ENCODE assay signal across 1 mouse cellular context in the genomic region with DNA sequence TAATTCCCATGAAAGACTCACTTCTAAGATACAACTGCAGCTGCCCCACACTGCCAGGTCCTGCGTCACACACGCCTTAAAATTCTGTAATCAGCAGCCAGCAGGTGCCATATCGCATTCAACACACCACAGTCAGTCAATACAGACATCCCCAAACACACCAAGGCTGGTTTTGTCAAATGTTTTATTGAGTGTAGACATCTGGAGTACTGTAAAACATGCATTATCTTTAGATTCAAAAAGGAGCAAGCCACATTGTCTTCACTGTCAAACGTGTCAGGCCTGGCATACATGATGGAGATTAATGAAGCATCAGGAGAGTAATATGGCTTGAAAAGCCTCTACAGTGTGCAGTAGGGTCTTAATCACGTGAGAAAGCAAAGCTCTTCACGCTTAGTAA.
TF ChIP-seq lines count a peak whose summit lies in the region.

No protein-coding gene starts in this region.

TF ChIP-seq in MEL, 35 proteins besides CTCF, POLR2A, EP300 and RAD21 (continued from another document):
- TF ChIP-seq POLR2AphosphoS2 (IDR thresholded peaks at IDR 0.05; ENCODE audit: low read length) (no peak), TBP (IDR thresholded peaks at IDR 0.05; ENCODE audit: low read depth, low read length) (no peak), ZMIZ1 (IDR thresholded peaks at IDR 0.05; ENCODE audit: low read depth, low read length) (no peak), MXI1 (IDR thresholded peaks at IDR 0.05; ENCODE audit: low read depth, low read length) (peak; percentile 60; the same call in 1 of the 2 replicates)
